Mouse (Mus musculus): ENCODE results near the gene L3mbtl2. TPM values are rescaled to one million over a fixed set of nuclear protein-coding genes. Genes with fewer than 3 reads are reported as not detected.

Gene L3mbtl2
- polyA plus RNA-seq, 1 experiment from 2014 or later = 23.5 TPM

DNA sequence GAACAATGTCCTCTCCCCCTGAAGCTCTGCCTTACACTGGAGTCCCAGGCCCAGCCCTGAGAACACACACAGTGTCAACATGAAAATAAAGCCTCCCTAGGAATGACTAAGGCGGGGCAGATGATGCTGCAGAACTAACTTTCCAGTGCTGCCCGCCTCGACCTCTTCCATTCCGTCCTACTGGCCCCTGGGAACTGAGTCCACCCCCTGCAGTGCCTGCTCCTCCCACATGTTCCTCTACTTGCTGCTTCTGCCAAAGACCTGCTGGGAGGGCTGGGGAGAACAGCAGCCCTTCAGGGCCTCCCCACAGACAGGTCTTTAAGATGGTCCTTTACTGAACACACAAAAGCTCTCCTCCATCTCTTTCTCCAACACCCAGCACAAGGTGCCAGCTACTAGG is 47.1 kb downstream of the L3mbtl2 start:
- H3K9me3 ChIP-seq = no peaks in the 10 kb centered on the region
- H3K27ac ChIP-seq = no peak overlapping the region
- 82% methylated on average over 4 of the region's 4 CpGs for WGBS
- no peak for ATAC-seq (ENCODE audit: low FRiP score, low read depth)
- H3K4me2 ChIP-seq (replicated peaks) = no peak overlapping the region
- H3K4me1 ChIP-seq = no peaks in the 10 kb centered on the region
- H3K9ac ChIP-seq = no peak overlapping the region
- H3K27me3 ChIP-seq = no peaks in the 10 kb centered on the region
- H3K4me3 ChIP-seq = no peak overlapping the region
- H3K36me3 ChIP-seq = peaks cover 89% of the 10 kb centered on the region

DNA sequence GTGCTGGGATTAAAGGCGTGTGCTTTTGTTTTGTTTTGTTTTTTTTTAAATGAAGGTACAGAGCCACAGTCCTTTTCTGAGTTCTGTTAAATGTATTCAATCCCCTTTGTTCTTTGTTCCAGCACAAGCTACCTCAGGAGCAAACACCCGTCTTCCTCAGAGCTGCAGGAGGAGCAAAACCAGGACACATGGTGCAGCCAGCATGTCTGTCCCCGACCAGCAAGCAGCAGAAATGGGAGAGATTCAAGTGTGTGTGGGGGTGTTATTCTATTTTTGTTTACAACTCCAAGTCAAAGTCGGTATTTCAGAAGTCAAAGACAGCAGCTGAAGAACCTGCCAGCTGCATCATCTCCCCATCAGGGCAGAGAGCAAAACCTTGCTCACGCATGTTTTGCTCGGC is 50.1 kb downstream of the L3mbtl2 start:
- no peaks in the 10 kb centered on the region for H3K4me1 ChIP-seq
- no peak overlapping the region for H3K4me3 ChIP-seq
- no peak for ATAC-seq (ENCODE audit: low FRiP score, low read depth)
- H3K9ac ChIP-seq = no peak overlapping the region
- no peaks in the 10 kb centered on the region for H3K9me3 ChIP-seq
- H3K36me3 ChIP-seq = peaks cover 93% of the 10 kb centered on the region
- no peak overlapping the region for H3K4me2 ChIP-seq (replicated peaks)
- no peaks in the 10 kb centered on the region for H3K27me3 ChIP-seq
- WGBS = 83% methylated on average over 6 of the region's 6 CpGs
- H3K27ac ChIP-seq = no peak overlapping the region

DNA sequence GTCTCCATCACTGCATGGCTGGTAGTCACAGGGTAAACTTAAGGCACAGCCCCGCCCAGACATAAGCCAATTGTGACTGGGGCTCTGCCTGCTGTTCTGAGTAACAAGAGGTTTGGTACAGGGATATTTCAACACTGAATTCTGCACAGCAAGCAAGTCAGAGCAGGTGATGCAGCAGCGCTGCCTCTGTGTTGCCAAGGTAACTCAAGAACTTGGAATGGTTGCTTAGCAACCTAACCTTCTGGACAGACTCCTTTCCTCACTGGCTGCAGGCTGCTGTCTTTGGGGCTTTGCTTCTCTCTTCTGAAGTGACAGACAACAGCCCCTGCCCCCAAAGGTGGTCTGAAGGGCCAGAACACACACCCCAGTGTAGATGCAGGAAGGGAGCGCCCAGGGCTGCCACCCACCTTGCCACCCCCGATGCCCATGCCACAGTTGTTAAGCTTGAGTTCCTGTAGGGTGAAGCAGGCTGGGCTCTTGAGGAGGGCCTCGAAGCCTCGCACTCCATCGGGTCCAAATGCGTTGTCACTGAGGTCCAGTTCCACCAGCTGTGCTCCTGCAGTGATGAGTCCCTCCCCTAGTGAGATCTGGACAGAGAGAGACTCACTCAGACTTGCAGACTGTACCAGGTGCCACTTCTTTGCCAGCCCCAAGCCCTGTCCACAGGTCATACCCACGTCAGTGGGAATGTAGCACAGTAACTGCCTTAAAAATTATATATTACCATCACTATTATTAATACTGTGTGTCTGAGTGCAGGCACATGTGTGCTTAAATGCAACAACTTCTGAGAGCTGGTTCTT is 54.8 kb downstream of the L3mbtl2 start:
- ATAC-seq (ENCODE audit: low FRiP score, low read depth) = no peak
- no peaks in the 10 kb centered on the region for H3K4me1 ChIP-seq
- H3K27me3 ChIP-seq = no peaks in the 10 kb centered on the region
- 92% methylated on average over 9 of the region's 9 CpGs for WGBS
- H3K36me3 ChIP-seq = peaks cover 95% of the 10 kb centered on the region
- H3K4me2 ChIP-seq (replicated peaks) = no peak overlapping the region
- no peaks in the 10 kb centered on the region for H3K9me3 ChIP-seq
- H3K9ac ChIP-seq = no peak overlapping the region
- no peak overlapping the region for H3K27ac ChIP-seq
- H3K4me3 ChIP-seq = no peak overlapping the region

DNA sequence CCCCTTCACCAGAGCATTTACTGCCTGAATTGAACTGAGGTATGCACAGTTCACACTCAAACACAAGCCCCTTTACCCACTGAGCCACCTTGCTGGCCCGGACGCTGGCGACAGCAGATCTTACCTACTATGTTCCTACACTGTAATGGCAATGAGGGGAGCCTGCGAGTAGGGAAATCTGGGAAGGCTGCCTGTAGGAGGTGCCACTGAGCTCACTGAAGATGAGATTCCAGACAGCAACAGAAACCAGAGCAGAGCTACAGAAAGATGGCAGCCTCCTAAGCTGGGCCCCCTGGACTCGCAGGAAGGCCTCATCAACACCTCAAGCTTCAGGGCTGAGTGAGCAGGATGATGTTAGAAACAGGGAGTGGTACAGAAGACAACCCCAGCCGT is 55.4 kb downstream of the L3mbtl2 start:
- no peaks in the 10 kb centered on the region for H3K27me3 ChIP-seq
- no peaks in the 10 kb centered on the region for H3K4me1 ChIP-seq
- H3K27ac ChIP-seq = no peak overlapping the region
- 94% methylated on average over 6 of the region's 6 CpGs for WGBS
- no peak for ATAC-seq (ENCODE audit: low FRiP score, low read depth)
- H3K9ac ChIP-seq = no peak overlapping the region
- H3K4me2 ChIP-seq (replicated peaks) = no peak overlapping the region
- no peaks in the 10 kb centered on the region for H3K9me3 ChIP-seq
- no peak overlapping the region for H3K4me3 ChIP-seq
- H3K36me3 ChIP-seq = peaks cover 95% of the 10 kb centered on the region

DNA sequence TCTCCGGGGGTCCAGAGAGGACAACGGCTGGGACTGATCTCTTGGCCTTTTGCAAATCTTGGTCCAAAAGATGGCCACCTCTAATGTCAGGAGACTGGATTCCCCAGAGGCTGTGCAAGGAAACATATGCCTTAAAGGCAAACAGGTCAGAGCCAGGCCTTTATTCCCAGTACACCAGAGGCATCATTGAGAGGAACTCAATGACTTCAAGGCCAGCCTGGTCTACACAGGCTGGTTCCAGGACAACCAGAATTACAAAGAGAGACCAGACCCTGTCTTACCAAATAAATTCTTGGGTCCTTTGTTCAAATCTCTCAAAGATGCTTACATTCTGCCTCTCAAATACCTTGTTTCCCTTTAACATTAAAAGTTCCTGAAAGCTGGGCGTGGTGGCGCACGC is 58.7 kb downstream of the L3mbtl2 start:
- Histone ChIP-seq H3K9me3 (no peaks in the 10 kb centered on the region), H3K4me1 (peaks cover 4% of the 10 kb centered on the region; the same call in 1 of the 2 replicates), H3K4me3 (no peak overlapping the region), H3K9ac (no peak overlapping the region), H3K27me3 (no peaks in the 10 kb centered on the region), H3K4me2 (replicated peaks) (no peak overlapping the region), H3K27ac (no peak overlapping the region), H3K36me3 (peaks cover 82% of the 10 kb centered on the region)
- no peak for ATAC-seq (ENCODE audit: low FRiP score, low read depth)
- whole genome bisulfite sequencing = 95% methylated on average over 5 of the region's 5 CpGs

DNA sequence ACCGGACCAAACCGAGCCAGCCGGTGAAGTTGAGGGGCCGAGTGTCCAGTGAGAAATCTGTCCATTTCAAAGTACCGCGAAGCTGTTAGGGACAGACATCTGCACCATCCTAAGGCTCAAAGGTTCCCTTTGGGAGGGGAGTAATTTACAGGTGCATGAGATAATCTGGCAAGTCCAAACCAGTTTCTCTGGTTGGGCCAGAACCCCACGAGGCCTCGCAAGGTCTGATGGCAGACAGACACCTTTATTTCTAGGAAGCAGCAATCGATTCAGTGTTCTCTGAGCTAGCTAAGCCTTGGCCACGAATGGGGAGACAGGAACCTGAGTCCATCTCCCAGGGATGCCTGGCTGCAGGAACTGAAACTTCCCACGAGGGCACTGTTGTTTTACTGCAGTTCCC is 60.0 kb downstream of the L3mbtl2 start:
- no peak overlapping the region for H3K4me2 ChIP-seq (replicated peaks)
- ATAC-seq (ENCODE audit: low FRiP score, low read depth) = no peak

DNA sequence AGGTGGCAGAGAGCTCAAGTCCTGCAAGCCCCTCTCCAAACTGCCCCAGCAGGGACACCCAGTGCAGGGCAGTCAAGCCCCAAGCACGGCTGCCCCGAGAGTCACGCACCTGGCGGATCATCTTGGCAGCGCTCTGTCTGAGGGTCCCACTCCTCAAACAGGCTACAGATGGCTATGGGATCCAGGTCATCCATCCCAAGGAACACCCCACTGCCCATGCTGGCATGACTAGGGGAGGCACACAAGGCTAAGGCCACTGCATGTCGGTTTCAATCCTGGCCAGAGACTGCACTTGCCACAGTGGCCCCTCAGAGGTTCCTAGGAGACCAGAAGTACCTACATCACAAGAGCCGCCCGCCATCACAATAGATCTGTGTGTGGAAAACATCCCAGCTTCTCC is 62.3 kb downstream of the L3mbtl2 start:
- Histone ChIP-seq H3K4me2 (replicated peaks) (no peak overlapping the region), H3K4me3 (no peak overlapping the region), H3K4me1 (peaks cover 22% of the 10 kb centered on the region), H3K36me3 (peaks cover 46% of the 10 kb centered on the region), H3K9me3 (no peaks in the 10 kb centered on the region), H3K27ac (no peak overlapping the region), H3K27me3 (no peaks in the 10 kb centered on the region), H3K9ac (no peak overlapping the region)
- 95% methylated on average over 8 of the region's 8 CpGs for WGBS
- ATAC-seq (ENCODE audit: low FRiP score, low read depth) = no peak

More for the DNA sequence above, 60.0 kb downstream of the L3mbtl2 start:
- peaks cover 17% of the 10 kb centered on the region for H3K4me1 ChIP-seq
- no peak overlapping the region for H3K4me3 ChIP-seq
- no peaks in the 10 kb centered on the region for H3K9me3 ChIP-seq
- H3K9ac ChIP-seq = no peak overlapping the region
- H3K36me3 ChIP-seq = peaks cover 69% of the 10 kb centered on the region
- 91% methylated on average over 11 of the region's 11 CpGs for WGBS
- no peaks in the 10 kb centered on the region for H3K27me3 ChIP-seq
- no peak overlapping the region for H3K27ac ChIP-seq

DNA sequence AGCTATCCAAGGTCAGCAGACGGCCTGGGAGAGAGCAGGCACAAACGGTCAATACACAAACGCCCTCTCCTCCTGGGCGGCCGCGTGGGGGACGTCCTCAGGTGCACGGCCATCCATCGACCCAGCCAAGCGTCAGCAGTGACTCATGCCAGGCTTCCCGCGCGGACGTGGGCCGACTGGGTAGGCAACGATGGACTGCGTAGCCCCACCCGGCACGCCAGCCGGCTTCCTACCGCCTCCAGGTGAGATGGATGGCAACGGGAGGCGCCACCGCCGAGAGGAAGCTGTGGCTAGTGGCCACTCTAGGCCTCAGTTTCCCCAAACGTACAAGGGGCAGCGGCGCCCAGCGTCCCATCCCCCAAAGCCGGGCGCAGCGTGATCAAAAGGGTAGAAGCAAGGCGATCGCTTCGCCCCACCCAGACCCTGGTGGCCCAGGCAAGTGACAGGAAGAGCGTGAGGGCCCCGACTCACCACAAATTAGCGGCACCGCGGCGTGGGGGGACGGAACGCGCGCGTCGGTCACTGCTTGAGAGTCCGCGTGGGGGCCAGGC is 65.6 kb downstream of the L3mbtl2 start:
- peak overlapping the region; percentile 99 for H3K4me3 ChIP-seq
- under 1% methylated on average over 49 of the region's 49 CpGs for WGBS
- H3K4me1 ChIP-seq = peaks cover 22% of the 10 kb centered on the region
- H3K27ac ChIP-seq = peak overlapping the region; percentile 55; the same call in 1 of the 2 replicates
- peak; percentile 35 for ATAC-seq (ENCODE audit: low FRiP score, low read depth)
- peak overlapping the region; percentile 96 for H3K9ac ChIP-seq
- H3K27me3 ChIP-seq = no peaks in the 10 kb centered on the region
- H3K36me3 ChIP-seq = peaks cover 13% of the 10 kb centered on the region
- H3K9me3 ChIP-seq = no peaks in the 10 kb centered on the region
- H3K4me2 ChIP-seq (replicated peaks) = peak overlapping the region; percentile 97

DNA sequence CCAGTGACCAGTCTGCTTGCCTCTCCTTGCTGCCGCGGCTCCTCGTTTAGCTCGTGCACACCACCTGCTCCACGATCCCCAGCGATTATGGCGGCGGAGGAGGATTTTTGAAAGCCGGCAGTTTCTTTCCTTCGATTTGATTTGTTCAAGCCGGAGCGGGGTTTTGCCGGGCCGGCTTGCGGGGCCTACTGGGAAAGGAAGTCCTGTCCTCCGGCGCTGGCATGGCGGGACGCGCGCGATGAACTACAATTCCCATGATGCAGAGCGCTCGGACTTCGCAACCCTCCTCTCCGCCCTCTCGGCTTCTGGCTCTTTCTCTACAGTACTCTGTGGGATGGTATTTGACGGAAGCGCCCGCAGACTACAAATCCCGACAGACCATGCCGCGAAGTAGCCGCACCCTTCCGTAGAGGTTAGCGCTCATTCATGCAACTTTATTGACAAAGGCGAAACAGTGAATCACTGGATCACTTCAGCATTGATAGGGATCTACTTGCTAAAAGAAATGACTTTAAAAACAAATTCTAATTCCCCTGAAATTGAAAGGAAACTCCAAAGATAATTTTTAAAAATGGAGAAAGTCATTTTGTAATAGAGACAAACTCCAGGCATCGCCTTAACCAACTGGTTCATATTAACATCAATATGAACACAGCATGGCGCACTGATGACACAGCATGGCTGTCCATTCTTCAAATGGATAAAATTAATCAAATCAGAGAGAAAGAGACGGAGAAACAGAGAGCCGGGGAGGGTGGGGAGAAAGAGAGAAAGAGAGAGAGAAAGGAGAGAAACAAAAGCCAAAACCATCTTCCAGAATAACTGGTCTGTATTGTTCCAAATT is 66.3 kb downstream of the L3mbtl2 start:
- Histone ChIP-seq H3K4me3 (peak overlapping the region; percentile 99), H3K4me2 (replicated peaks) (peak overlapping the region; percentile 97), H3K9ac (peak overlapping the region; percentile 96), H3K27me3 (no peaks in the 10 kb centered on the region), H3K27ac (peak overlapping the region; percentile 55; the same call in 1 of the 2 replicates), H3K4me1 (peaks cover 22% of the 10 kb centered on the region), H3K9me3 (no peaks in the 10 kb centered on the region), H3K36me3 (peaks cover 10% of the 10 kb centered on the region)
- ATAC-seq (ENCODE audit: low FRiP score, low read depth) = peak; percentile 99
- WGBS = 5% methylated on average over 41 of the region's 41 CpGs

DNA sequence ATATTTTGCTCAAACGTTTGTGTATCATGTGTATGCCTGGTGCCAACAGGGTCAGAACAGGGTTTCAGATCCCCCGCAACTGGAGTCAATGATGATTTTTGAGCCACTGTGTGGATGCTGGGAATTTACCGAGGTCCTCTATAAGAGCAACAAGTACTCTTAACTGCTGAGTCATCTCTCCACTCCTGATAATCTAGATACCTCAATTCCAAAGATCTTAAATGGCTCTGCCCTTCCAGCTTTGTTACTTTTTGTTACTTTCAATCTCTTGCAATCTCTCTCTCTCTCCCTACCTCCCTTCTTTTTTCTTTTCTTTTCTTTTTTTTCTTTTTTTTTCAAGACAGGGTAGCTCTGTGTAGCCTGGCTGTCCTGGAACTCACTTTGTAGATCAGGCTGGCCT is 71.4 kb downstream of the L3mbtl2 start:
- no peaks in the 10 kb centered on the region for H3K36me3 ChIP-seq
- H3K4me3 ChIP-seq = no peak overlapping the region
- H3K27me3 ChIP-seq = no peaks in the 10 kb centered on the region
- no peak overlapping the region for H3K4me2 ChIP-seq (replicated peaks)
- no peak overlapping the region for H3K27ac ChIP-seq
- H3K9ac ChIP-seq = no peak overlapping the region
- H3K4me1 ChIP-seq = no peaks in the 10 kb centered on the region
- H3K9me3 ChIP-seq = no peaks in the 10 kb centered on the region
- WGBS = 55% methylated on average over 3 of the region's 3 CpGs
- no peak for ATAC-seq (ENCODE audit: low FRiP score, low read depth)

Measured in limb, embryonic 13.5 days (tissue).